ENCODE assay signal across 21 mouse cellular contexts in genomic region chr3:33913470-33913869, GRCm38 (mm10).
A peak's percentile ranks its signal among the peaks of the same experiment; 100 is the strongest.
DNase-seq lines count a peak whose midpoint lies in the region; ATAC-seq and TF ChIP-seq lines count a peak whose summit lies in the region.
"Had no signal": no experiment of that assay in that cellular context is flagged by ENCODE, and none has a peak within 500 bp of the region (broad histone marks: within the 10 kb centered on the region; RNA-seq: fewer than 3 reads in every experiment).

No protein-coding gene starts in this region.

- TF ChIP-seq EP300 in lung, postnatal 0 days (IDR thresholded peaks at IDR 0.05) = no peak
- TF ChIP-seq EP300 in stomach, postnatal 0 days (optimal IDR thresholded peaks at IDR 0.05) = no peak

- 66% methylated on average over 5 of the region's 5 CpGs for WGBS in lung, adult 2 months
- 54% methylated on average over 5 of the region's 5 CpGs for WGBS in lung, postnatal 0 days
- WGBS in stomach, postnatal 0 days = 51% methylated on average over 5 of the region's 5 CpGs

- H3K27me3 ChIP-seq in lung, postnatal 0 days (replicated peaks; ENCODE audit: insufficient read depth, low read length) = no peaks in the 10 kb centered on the region
- no peaks in the 10 kb centered on the region for H3K27me3 ChIP-seq in stomach, postnatal 0 days (ENCODE audit: control insufficient read depth, insufficient read depth, low read length)
- H3K27me3 ChIP-seq: CH12.LX; embryonic facial prominence, embryonic 12.5 days; heart, embryonic 12.5 days; Patski had no signal

- peak; percentile 88 for ATAC-seq in lung, postnatal 0 days
- ATAC-seq in stomach, postnatal 0 days (ENCODE audit: low FRiP score, low TSS enrichment) = peak; percentile 84
- ATAC-seq: activated CD4-positive, CD25-positive, alpha-beta regulatory T cell, adult 4 months; forebrain, embryonic 15.5 days; Patski had no signal

- H3K9me3 ChIP-seq in lung, postnatal 0 days (ENCODE audit: low read length) = no peaks in the 10 kb centered on the region
- H3K9me3 ChIP-seq in stomach, postnatal 0 days (ENCODE audit: control insufficient read depth, low read length) = no peaks in the 10 kb centered on the region
- H3K9me3 ChIP-seq: embryonic facial prominence, embryonic 12.5 days; forebrain, embryonic 15.5 days; heart, embryonic 12.5 days; hindbrain, embryonic 15.5 days had no signal

- no peak for TF ChIP-seq POLR2A in lung, adult 2 months (IDR thresholded peaks at IDR 0.05; ENCODE audit: borderline replicate concordance, extremely low read depth, low read depth, low read length)

- TF ChIP-seq CTCF in lung, adult 2 months (IDR thresholded peaks at IDR 0.05; ENCODE audit: insufficient read depth, low read length) = no peak
- TF ChIP-seq CTCF in lung, postnatal 0 days (IDR thresholded peaks at IDR 0.05) = no peak
- no peak for TF ChIP-seq CTCF in stomach, postnatal 0 days (IDR thresholded peaks at IDR 0.05; ENCODE audit: low read depth)

- intact Hi-C loops in left cerebral cortex, postnatal 36 days (cut with DNase I) = no loop called here

- H3K27ac ChIP-seq in lung, postnatal 0 days (ENCODE audit: low read length) = no peak overlapping the region
- no peak overlapping the region for H3K27ac ChIP-seq in stomach, postnatal 0 days (replicated peaks)
- H3K27ac ChIP-seq: embryonic facial prominence, embryonic 12.5 days; forebrain, embryonic 15.5 days; hindbrain, embryonic 15.5 days had no signal

- peak; percentile 41 to 59 for DNase-seq in lung, adult 18-20 months
- DNase-seq in lung, adult 2 months = no peak
- peak; percentile 74 for DNase-seq in lung, postnatal 0 days (ENCODE audit: low spot score)
- DNase-seq in lung, postnatal 4 days = peak; percentile 19 to 55
- DNase-seq in stomach, postnatal 0 days (ENCODE audit: low spot score) = peak; percentile 62
- no peak for DNase-seq in frontal cortex, postnatal 10 days (ENCODE audit: low spot score in 2 of 2)
- DNase-seq in left cerebral cortex, postnatal 36 days (ENCODE audit: low spot score in 2 of 2) = no peak
- DNase-seq: adrenal gland, postnatal 14 days; cerebellum, adult 11-12 months; cerebellum, adult 9-10 months; cerebellum, postnatal 25 days; gastrocnemius, postnatal 10 days; heart, adult 18-20 months; heart, postnatal 36 days had no signal

- H3K4me3 ChIP-seq in lung, adult 2 months (replicated peaks; ENCODE audit: extremely low read depth, low read depth, low read length) = no peak overlapping the region
- H3K4me3 ChIP-seq in lung, postnatal 0 days (ENCODE audit: low read depth, low read length) = no peak overlapping the region
- H3K4me3 ChIP-seq in stomach, postnatal 0 days (ENCODE audit: low read depth, low read length) = no peak overlapping the region
- H3K4me3 ChIP-seq: embryonic facial prominence, embryonic 12.5 days; forebrain, embryonic 15.5 days; heart, embryonic 12.5 days; hindbrain, embryonic 15.5 days had no signal

- no peaks in the 10 kb centered on the region for H3K36me3 ChIP-seq in lung, postnatal 0 days (ENCODE audit: insufficient read depth, low read length)
- no peaks in the 10 kb centered on the region for H3K36me3 ChIP-seq in stomach, postnatal 0 days (ENCODE audit: control insufficient read depth, insufficient read depth, low read length)
- H3K36me3 ChIP-seq: embryonic facial prominence, embryonic 12.5 days; forebrain, embryonic 15.5 days; heart, embryonic 12.5 days; hindbrain, embryonic 15.5 days had no signal

- H3K9ac ChIP-seq in lung, postnatal 0 days (replicated peaks; ENCODE audit: low read depth) = no peak overlapping the region
- no peak overlapping the region for H3K9ac ChIP-seq in stomach, postnatal 0 days (ENCODE audit: low read length)
- H3K9ac ChIP-seq: embryonic facial prominence, embryonic 12.5 days; forebrain, embryonic 15.5 days; heart, embryonic 12.5 days; hindbrain, embryonic 15.5 days had no signal

- H3K4me2 ChIP-seq in lung, postnatal 0 days (replicated peaks; ENCODE audit: low read depth, low read length) = no peak overlapping the region
- H3K4me2 ChIP-seq in stomach, postnatal 0 days (replicated peaks; ENCODE audit: low read depth) = no peak overlapping the region
- H3K4me2 ChIP-seq: embryonic facial prominence, embryonic 12.5 days; forebrain, embryonic 15.5 days; heart, embryonic 12.5 days; hindbrain, embryonic 15.5 days had no signal

- H3K4me1 ChIP-seq in lung, adult 2 months (ENCODE audit: control insufficient read depth, insufficient read depth, low read length) = no peaks in the 10 kb centered on the region; the same call in 1 of the 2 replicates
- no peaks in the 10 kb centered on the region for H3K4me1 ChIP-seq in lung, postnatal 0 days (ENCODE audit: insufficient read depth, low read depth, low read length)
- H3K4me1 ChIP-seq in stomach, postnatal 0 days (replicated peaks; ENCODE audit: control insufficient read depth, insufficient read depth) = no peaks in the 10 kb centered on the region
- H3K4me1 ChIP-seq: forebrain, embryonic 15.5 days; hindbrain, embryonic 15.5 days had no signal

Comparison
In these comparisons a context has a peak if more than half of its experiments do, and no peak if none do; other contexts are left out.
1. DNase-seq: peak in lung, adult 18-20 months (2 of 2), lung, postnatal 0 days (single experiment), lung, postnatal 4 days (2 of 2) and stomach, postnatal 0 days (single experiment); none in lung, adult 2 months (single experiment), frontal cortex, postnatal 10 days (0 of 2) and left cerebral cortex, postnatal 36 days (0 of 2).